Mouse (Mus musculus) brain, embryonic 14.5 days (tissue): ENCODE measurements around the gene Zfand2b. TPM values are rescaled to one million over a fixed set of nuclear protein-coding genes. Genes with fewer than 3 reads are reported as not detected.

Source experiments
- DNase-seq: peaks from one replicate; pipeline ENCODE4 v3.0.0-alpha.2; 2011; ENCODE audit warnings: low read depth
- CTCF ChIP-seq: fragments of 200-500 bp; IDR thresholded peaks from 2 replicates; pipeline ENCODE4 v1.5.1; 2012; ENCODE audit warnings: inconsistent platforms, mild to moderate bottlenecking, moderate library complexity, borderline replicate concordance; ENCODE audit not compliant: insufficient read depth, insufficient read length; ENCODE audit errors: extremely low read depth
- POLR2A ChIP-seq: fragments of 200-500 bp; IDR thresholded peaks from 2 replicates; pipeline ENCODE4 v1.6.1; 2012; ENCODE audit warnings: mild to moderate bottlenecking, inconsistent platforms, borderline replicate concordance; ENCODE audit not compliant: poor library complexity, insufficient read depth, insufficient read length, severe bottlenecking; ENCODE audit errors: extremely low read depth
- polyA plus RNA-seq: library from polyadenylated mRNA; depleted of rRNA; stranded (reverse); fragments of >200 nt; gene quantifications from 2 replicates; pipeline ENCODE4 v1.2.3, GENCODE M21; 2012; rRNA removed

Gene Zfand2b
- polyA plus RNA-seq: 47.4 and 58.5 TPM in 2 replicates

DNA sequence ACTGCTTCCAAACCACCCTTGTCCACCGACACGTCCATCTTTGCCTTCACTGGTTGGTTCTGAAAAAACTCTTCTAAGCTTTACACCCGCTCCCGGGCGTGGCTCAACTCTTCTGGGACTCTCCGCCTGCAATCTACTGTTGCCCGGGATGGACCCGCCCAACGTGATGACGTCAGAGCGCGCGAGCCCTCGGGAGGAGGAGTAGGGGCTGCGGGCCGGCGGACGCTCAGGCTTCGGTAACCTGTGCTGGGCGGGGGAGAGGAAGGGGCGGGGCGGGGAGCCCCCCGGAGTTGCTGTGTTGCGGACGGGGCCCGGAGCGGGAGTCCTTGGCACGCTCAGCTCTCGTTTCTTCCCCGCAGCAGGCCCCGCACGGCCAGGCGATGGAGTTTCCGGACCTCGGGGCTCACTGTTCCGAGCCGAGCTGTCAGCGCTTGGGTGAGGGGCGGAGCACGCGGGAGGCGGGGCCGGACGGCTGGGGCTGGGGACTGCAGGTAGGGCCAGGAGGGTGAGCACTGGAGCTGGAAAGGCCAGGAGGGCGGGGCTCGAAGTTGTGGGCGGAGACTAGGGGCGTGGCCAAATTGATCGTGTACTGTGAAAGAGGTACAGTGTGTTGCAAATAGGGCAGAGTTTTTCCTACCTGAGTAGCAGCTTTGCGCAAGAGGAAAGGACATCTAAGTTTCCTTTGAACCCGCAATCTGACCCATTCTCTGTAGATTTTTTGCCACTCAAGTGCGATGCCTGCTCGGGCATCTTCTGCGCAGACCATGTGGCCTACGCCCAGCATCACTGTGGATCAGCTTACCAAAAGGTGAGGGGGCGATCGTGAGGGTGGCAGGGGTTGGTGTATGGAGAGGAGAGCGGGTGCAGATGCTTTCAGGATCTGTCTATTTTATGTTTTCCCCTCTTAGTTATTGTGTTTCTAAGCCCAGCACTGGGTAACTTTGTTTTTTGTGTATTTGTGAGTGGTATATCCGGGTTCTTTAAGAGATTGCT lies at the start of gene Zfand2b:
TSS of gene Zfand2b (plus strand) at position 175 of the 993 bp plus-strand sequence.
- TF ChIP-seq CTCF (no peak), POLR2A (peak; percentile 37; the same call in 1 of the 2 replicates)
- DNase-seq: peak; percentile 97

DNA sequence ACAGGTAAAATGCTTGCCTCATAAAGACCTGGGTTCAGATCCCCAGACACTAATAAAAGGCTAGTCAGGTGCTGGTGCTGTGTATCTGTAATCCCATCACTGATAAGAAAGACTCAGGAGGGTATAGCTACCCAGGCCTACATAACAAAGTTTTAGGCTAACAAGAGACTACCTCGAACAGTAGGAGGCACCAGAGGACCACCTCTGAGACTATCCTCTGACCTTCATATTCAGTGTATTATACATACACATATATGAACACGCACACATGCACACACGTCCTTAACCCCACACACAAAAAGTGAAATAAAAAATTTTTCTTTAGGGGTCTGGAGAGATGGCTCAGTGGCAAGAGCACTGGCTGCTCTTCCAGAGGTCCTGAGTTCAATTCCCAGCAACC lies 46.2 kb upstream of the Zfand2b start:
- no peak for DNase-seq
- TF ChIP-seq CTCF (no peak), POLR2A (no peak)

DNA sequence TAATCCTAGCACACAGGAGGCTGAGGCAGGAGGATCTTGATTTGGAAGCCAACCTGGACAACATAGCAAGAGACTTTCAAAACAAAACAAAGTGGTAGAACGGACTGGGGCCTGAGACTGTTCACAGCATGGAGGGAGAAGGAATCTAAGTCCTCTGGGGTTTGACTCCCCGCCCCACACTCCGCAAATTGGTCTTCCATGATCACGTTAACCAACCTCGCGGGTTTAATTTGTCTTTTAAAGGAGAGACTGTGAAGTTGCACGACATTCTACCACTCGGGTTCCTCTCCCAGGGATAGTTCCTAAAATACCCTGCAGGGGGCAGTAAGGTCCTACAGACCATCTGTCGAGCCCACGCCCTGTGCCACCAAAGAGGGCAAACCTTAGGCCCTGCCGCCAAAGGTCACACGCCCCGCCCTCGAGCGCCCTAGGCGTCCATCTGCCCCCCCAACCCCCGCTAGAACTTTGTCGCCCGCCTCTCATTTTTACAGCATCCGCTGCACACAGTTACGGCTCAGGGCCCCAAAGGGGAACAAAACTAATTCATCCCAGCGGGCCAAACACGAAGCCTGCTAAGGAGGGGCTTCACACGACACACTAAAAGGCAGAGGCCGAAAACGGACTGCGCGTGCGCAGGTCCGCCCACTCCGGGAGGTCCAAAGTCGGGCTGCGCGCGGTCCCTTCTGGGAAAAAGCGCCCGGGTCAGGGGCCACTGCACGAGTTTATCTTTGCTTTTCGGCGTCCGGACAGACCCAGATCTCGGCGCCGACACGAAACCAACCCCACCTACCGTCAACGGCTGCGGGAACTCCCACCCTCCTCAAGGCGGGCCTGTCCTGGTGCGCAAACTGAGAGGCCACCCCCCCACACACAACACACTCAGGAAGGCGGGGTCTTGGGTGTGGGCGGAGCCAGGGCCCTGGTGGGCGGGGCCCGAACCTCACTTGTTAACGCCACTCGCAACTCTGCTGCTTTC lies 43.8 kb upstream of the Zfand2b start, which contains the start of gene Nhej1:
TSS of gene Nhej1 (minus strand) at position 855 of the 976 bp plus-strand sequence.
- DNase-seq: peak; percentile 98
- TF ChIP-seq CTCF (peak; percentile 83), POLR2A (peak; percentile 14; the same call in 1 of the 2 replicates)

DNA sequence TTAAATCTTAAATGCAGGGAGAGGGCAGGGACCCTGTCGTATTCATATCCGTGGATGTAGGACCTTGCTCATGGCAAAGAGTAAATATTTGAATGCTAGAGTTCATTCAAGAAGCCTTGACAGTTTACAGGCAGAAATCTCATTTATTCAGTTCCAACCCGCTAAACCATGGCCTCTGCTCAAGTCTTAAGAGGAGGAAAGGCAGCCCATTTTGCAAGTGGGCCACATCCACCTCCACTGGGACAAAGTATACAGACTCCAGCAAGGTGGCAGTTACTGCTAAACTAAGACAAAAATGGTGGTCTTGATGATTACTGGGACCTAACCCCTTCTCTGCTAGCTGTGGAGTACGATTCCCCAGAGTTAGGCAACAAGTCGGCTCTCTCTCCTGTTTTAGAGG lies 43.0 kb upstream of the Zfand2b start:
- no peak for TF ChIP-seq CTCF
- TF ChIP-seq POLR2A: no peak
- DNase-seq: no peak

DNA sequence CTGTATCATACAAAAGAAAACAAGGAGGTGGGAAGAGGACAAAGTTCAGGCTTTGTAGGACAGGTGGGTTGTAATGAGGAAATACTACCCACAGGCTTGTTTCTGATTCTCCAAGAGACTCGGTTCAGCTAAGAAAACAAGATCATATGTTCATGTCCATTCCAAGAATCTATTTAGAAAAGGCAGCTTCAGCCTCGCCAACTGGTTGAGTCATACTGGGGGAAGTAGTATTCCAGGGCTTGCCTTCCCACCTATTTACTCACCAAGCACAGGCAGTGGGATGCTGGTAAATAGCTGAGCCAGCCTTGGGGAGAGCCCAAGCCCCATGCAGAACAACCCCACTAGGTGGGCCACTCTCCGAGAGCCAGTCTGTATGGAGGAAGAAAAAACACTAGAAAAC lies 39.8 kb upstream of the Zfand2b start:
- no peak for DNase-seq
- TF ChIP-seq CTCF: no peak
- TF ChIP-seq POLR2A: no peak

DNA sequence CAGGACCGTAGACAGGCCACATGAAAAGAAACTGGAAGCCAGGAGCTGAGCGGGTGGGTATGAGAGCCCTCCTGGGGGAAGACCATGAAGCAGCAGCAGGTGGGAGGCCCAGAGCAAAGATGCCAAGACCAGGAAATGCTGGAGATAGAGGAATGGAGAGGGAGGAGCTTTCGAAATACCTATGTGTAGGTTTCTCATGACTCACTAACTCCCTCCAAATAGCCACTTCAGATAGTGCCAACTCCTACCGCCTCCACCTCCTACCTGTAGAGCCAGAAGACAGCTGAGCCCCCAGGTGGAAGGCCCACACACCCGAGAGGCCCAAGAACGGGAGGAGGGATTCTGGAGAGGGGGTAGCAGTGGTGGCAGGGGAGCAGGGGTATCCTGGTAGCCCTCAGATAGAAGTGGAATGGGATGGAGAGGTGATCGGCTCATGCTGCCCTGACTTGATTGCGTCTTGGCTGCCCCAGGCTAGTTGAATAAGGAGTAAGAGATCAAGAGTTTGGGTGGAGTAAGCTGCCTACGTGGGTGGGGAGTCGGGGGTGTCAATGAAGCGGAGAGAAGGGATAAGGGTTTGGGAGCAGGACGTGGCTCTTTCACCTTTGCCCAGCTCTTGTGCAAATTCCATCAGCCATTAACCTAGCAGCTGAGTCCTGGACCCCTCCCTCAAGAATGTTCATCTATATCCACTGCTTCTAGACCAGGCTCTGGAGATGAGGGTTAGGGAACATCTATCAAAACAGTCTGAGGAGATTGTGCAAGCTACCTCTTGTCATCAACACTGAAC lies 34.8 kb upstream of the Zfand2b start, which contains the start of gene Slc23a3:
TSS of gene Slc23a3 (minus strand) at position 470 of the 787 bp plus-strand sequence.
- TF ChIP-seq CTCF: no peak
- no peak for TF ChIP-seq POLR2A
- no peak for DNase-seq

DNA sequence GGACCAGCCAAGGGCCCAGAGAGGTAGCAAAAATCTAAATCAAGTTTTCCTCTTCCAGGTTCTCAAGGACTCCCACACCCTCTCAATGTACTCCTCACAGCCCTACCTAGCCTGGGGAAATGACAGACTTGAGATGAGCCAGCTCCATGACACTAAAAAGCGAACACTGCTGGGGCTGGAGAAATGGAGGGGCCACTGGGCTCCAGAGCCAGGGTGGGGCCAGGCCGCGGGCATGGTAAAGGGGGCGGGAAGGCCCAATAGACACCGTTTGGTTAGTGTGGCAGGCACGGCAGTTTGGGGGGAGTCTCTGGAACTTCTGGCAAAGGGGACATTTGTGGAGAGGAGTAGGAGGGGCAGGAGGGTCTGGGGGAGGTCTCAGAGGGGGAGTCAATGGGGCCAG lies 32.2 kb upstream of the Zfand2b start:
- no peak for TF ChIP-seq CTCF
- no peak for TF ChIP-seq POLR2A
- no peak for DNase-seq

DNA sequence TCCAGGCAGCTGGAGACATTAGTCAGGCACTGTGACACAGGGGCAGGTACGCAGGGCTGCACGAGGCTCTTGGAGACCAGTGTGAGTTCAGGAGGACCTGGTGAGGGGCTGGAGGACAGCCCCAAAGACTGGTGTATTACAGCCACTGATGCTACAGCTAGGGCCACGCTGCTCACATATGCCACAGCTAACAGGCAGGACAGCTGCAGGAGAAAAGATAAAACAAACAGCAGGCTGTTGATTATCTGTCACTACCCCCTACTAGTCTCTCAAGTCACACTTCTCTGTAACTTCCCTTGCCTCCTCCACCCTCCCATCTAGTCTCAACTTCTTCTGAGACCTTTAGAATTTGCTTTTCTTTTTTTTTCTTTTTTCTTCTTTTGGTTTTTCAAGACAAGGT lies 31.7 kb upstream of the Zfand2b start:
- TF ChIP-seq POLR2A (no peak), CTCF (no peak)
- no peak for DNase-seq

DNA sequence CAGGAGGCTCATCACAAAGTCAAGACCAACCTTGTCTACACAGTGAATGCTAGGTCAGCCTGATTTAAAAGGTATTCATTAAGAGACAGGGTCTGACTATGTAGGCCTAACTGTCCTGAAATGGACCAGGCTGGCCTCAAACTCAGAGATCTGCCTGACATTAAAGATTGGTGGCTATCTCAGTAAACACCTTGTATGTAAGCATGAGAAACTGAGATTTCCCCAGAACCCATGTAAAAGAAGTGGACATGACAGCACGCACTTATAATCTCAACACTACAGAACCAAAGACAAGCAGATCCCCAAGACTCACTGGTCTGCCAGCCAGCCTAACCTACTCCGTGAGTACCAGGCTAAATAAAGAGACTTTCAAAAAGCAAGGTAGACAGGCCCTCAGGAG lies 30.0 kb upstream of the Zfand2b start:
- no peak for TF ChIP-seq POLR2A
- TF ChIP-seq CTCF: no peak
- no peak for DNase-seq

DNA sequence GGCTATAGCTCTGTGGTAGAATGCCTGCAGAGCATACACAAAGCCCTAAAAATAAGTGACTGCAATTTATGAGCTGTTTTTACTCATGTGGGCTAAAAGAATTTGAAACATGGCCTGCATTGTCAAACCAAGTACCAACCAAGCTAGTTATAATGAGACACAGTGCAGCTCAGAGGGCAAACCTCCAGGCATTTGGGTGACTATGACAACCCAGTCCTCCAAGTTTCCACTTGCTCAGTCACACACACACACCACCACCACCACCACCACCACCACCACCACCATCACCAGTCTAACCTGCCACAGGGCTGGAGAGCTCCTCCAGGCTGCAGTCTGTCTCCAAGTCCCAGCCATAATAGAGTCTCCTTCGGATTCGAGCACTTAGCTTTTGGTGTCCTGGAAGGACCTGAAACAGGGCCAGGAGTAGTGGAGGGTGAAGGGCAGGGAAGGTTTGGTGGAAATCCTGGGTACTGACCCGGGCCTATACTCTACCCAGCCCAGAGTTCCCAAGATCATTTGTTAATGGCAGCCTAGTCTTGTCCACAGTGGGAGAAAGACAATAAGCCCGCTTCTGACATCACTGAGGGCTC lies 27.8 kb upstream of the Zfand2b start:
- TF ChIP-seq POLR2A: no peak
- no peak for TF ChIP-seq CTCF
- DNase-seq: no peak
